Mouse (Mus musculus): Measurements from ENCODE around the gene Layn.

Layn gene

DNA sequence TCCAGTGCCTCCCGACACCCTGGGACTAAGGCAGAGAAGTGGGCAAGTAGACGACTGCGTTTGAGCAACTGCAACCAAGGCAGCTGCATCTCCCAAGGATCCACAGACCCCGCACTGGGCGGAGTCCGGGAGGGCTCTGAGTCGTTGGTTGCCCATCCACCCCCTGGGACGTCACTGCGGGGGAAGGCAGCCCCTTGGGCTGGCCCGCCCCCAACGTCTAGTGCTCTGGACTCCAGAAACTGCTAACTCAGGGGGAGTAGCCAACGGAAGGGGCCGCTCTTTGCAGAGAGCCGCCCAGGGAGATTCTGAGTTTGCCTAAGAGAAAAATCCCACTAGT is at the start of gene Layn:
TSS of gene Layn (minus strand) at position 116 of the 337 bp plus-strand sequence.
- no peak for TF ChIP-seq GATA4 (IDR thresholded peaks at IDR 0.05; ENCODE audit: insufficient replicate concordance, low read length)

DNA sequence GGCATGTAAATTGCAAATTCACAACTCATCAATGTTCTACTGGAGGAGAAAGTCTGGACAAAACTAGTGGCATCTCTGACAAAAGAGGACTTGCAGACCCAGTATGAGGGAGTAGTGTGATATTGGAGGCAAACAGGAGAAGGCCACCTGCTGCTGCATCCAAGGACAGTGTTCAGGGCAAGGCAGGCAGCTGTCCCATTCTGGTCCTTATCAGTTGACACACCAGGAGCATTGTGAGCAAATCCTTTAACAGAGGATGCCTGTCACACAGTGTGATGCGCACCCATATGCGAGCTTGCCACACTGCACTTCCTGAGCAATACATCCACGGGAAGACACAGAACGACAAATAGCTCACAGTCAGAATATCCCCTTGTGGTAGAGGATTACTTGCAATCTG is 37.9 kb upstream of the Layn start:
- no peak for TF ChIP-seq GATA4 (IDR thresholded peaks at IDR 0.05; ENCODE audit: insufficient replicate concordance, low read length)

DNA sequence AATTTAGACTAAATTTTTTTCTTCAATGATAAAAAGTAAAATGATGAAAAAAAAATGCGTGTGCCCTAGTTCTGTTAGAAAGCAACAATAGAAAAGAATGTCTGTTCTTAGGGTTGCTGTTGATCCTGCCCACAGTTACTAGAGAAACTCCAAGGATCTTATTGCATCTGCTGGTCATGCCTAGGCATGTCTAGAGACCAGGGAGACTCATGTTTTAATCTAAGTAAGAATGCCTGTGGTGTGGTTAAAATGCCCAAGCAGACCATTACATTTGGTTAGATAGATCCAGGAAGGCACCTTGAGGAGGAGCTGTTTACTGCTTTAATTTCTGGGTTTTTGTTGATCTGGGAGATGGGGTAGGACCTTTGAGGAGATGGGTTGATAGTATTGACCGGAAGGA is 28.9 kb upstream of the Layn start:
- no peak for TF ChIP-seq GATA4 (IDR thresholded peaks at IDR 0.05; ENCODE audit: insufficient replicate concordance, low read length)

DNA sequence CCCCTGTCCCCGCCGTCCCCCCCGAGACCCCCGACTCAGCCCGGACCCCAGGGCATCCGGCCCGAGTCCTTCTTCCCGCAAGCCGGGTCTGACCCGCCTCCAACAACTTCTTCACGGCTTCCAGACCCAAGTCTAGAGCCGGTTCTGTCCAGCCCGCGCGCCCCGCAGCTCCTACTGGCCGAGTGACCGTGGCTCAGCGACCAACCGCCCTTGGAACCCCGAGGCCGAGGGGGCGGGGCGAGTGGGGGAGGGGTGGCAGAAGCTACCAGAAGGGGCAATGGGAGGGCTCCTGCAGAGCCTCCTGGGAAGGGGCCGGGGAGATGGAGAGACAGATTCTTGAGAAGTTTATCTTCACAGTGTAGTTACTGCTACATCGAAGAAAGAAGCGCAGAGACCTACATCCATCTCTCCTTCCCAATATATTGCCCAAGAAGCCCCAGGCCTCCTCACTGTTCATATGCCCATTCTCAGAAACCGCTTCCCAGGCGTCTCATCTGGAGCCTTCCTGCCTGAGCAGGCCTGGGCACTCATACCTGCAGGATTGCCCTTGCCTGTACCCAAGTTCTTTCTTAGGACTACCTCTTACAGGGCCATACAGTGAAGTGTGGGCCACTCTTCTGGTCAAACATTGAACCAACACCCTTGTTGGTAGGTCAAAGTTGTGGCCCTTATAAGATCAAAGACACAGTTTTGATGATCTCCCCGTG is 27.1 kb upstream of the Layn start:
- TF ChIP-seq GATA4 (IDR thresholded peaks at IDR 0.05; ENCODE audit: insufficient replicate concordance, low read length) = no peak

DNA sequence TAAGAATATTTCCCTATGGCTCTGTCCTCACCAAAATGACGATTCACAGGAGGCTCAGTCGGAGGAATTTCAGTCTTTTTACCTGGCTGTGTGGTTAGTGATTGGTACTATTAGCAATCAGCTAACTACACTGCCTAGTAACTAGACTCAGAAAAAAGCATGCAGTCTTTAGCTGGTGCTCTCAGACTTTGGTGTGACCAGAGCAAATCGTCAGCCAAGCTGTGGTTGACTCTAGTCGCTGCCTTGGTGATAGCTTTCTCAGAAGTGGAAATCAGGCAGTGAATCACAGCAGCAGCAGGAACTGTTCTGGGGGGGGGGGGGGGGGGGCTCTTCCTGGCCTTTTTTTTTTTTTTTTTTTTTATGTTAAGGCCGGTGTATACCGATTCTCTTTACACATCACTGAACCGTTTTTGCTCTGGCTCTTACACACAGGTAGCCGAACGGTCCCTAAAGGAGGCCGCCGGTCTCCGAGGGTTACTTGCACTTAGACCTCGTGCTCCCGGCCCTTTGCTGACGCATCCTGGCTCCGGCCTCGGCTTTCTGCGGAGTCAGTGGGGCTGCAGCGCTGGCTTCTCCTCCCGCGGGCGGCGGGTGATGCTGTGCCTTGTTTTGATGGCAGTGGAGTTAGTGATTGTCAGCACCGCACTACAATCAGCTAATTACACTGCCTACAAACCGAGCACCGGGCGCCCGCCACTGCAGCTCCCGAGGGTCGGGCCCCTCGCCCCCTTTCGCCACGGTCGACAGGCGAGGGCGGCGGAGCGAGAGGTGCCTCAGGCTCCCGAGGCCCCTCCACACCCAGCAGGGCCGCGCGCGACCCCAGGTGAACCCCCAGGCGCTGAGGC is 26.3 kb upstream of the Layn start:
- no peak for TF ChIP-seq GATA4 (IDR thresholded peaks at IDR 0.05; ENCODE audit: insufficient replicate concordance, low read length)

DNA sequence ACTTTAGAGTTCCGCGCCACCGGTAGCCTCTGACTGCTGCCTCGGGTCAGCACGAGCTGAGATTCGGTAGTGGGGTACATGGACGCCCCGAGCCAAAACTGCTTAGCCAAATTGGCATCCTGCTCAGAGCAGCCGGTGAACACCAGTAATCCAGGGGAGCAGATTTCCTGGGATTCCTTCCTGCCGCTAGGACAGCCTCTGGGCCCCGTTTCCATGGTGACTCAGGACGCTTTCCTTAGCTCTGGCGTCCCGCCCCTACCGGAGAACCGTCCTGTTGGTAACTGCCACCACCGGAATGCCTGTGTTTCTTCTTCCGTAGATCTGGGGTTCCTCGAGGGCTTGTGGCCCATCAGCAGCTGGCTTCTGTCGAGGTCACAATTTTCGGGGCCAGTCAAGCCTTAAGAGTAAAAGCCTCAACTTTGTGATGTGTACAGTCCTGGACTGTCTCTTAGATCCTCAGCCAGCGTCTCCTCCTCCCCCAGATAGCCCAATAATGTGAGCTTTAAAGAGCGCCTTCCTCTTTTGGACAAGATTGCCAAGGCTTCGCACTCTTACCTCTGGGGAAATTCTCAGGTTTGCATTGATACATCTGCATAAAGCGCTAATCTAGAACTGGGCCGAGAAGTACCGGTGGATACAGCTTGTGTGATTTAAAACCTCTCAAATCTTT is 25.0 kb upstream of the Layn start, which contains the start of gene 4833427G06Rik:
TSS of gene 4833427G06Rik (minus strand) at position 323 of the 670 bp plus-strand sequence.
- no peak for TF ChIP-seq GATA4 (IDR thresholded peaks at IDR 0.05; ENCODE audit: insufficient replicate concordance, low read length)

DNA sequence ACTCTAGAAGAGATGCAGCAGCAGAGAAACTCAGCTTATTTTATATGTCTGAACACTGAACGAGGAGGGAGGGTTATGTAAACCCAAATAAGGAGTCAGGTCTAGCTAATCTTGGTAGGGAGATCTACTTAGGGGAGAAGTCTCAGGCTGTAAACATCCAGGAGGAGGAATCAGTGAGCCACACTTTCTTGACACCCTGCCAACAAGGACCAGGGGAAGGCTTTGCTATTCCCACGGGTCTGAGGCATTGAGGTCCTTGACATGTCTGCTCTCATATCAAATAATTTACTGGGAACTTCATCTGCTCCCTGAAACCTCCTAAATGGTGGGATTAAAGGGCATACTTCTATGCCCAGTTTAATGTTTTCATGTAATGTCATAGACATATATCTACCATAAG is 19.4 kb upstream of the Layn start:
- no peak for TF ChIP-seq GATA4 (IDR thresholded peaks at IDR 0.05; ENCODE audit: insufficient replicate concordance, low read length)

DNA sequence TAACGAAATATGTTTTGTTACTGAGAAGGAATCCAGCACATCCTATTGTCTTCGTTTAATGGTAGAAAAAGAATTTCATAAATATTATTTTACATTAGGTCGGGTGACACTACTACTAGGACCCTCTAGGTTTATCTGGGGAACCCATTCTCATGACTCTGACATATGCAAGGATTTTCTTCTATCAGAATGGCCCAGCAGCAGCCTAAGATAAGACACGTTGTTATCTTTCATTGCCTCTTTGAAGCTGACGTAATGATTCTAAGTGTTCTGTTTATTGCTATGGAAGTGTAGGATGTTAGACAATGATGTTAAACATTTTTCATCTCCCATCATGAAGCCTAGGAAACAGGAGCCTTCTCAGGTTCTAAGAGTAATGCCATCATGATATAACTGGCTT is 16.8 kb upstream of the Layn start:
- TF ChIP-seq GATA4 (IDR thresholded peaks at IDR 0.05; ENCODE audit: insufficient replicate concordance, low read length) = no peak

DNA sequence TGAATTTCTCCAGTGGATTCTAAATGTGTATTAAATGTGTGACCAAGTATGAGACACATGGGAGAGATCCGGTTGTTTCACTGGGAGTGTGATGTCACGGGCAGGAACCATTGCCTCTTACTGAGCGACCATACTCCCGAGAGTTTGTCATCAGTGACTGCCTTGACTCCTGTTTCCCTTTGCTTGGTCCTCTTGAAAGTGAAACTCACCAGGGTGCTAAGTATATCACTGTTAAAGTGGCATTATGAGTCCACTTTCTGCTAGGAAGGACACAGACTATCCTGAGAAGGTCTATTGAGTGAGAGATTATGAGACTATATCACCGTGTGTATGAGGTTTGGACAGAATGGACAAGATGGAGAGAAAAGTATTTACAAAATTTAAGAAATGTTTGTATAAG is 4.7 kb upstream of the Layn start:
- no peak for TF ChIP-seq GATA4 (IDR thresholded peaks at IDR 0.05; ENCODE audit: insufficient replicate concordance, low read length)

DNA sequence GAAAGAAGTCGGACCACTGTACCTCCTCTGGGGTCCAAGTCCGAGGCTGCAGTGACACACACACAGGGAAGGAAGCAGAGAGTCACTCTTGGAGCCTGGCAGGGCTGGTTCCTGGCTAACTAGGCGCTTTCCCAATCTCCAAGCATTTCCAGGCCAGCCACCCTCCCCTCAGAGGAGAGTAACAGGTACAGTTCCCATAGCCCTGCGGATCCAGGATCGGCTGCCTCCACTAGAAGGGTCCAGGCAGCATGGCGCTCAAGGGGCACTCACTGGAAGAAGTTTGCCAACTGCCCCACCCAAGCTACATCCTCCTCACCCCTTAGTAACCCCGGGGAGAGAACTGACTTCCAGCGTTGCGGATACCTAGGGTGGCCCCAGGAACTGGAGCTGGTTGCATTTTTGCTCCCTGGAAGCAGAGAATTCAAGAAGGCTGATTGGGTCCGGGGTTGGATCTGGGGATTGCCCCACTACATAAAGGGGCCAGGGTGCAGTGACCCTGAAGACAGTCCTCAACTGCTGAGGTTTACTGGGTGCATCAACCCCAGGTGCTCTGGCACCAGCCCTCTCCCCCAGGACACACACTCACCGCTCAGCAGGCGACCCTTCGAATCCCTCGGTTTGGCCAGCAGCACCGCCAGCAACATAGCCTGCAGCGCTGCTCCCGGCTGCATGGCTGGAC is 455 bp downstream of the Layn start:
- TF ChIP-seq GATA4 (IDR thresholded peaks at IDR 0.05; ENCODE audit: insufficient replicate concordance, low read length) = no peak

DNA sequence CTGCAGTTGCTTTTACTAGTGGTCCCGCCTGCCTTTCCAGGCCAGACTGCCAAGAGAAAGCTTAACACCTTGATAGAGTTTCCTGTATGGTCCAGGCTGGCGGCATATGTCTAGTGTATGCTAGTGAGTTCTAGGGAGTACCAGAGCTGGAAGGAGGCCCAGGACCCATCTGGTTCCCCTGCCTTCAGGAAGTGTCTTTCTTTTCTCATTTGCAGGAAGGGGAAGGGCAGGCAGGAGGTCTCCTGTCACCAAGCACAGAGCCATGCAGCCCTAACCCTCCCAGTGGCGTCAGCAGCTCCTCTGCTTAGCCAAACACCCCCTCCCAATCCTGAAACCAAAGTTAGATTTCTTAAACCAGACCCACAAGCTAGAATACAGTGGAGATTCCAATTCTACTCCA is 1.1 kb downstream of the Layn start:
- TF ChIP-seq GATA4 (IDR thresholded peaks at IDR 0.05; ENCODE audit: insufficient replicate concordance, low read length) = no peak

DNA sequence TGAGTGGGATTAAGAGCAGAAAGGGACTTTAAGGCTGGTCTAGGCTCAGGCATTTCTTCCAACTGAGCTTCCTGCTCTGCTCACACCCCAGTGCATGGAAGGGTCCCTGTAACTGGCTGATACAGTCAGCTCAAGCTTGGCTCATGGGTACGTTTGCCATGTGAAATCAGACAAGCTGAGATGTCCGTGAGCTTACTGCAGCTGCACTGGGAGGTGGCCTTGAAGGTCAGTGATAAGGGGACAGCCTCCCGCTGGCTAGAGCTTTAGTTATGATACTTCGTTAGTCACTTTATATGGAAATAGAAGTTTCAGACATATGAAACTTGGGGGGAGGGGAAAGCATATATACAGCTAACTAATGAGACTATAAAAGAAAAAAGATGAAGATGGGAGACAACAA is 6.1 kb downstream of the Layn start:
- TF ChIP-seq GATA4 (IDR thresholded peaks at IDR 0.05; ENCODE audit: insufficient replicate concordance, low read length) = no peak

DNA sequence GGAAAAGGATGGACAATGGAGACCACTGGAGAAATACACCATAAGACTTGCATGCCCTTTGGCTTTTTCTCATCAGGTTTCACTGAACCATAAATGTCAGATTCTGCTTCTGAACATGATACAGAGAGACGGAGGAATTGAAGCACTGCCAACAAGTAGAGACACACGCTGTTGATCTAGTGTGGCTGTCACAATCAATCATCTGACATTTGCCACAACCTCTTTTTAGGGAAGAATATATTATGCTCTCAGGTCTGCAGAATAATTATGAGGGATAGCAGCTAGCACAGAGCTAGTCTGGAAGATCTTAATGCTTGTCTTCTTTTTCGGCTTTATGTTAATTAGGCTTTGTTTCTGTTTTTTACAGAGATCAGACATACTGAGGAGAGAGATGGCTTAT is 8.7 kb downstream of the Layn start:
- no peak for TF ChIP-seq GATA4 (IDR thresholded peaks at IDR 0.05; ENCODE audit: insufficient replicate concordance, low read length)

DNA sequence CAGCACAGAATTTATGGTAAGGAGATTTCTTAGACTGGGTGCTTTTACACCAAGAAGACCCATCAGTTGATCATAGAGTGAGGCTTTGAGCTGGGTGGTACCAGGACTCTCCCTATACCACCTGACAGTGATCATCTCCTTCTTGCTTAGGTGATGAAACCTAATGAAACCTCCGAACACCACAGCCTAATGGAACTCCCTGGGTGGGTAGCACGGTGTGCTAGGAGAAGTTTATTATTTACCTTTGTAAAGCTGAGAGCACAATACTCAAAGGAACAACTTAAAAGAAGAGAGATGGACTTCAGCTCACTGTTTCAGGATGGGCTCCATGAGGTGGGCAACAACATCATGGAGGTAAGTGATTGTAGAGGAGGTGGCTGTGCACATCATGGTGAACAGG is 16.3 kb downstream of the Layn start, which contains the start of gene Btg4:
TSS of gene Btg4 (plus strand) at position 301 of the 400 bp plus-strand sequence.
- TF ChIP-seq GATA4 (IDR thresholded peaks at IDR 0.05; ENCODE audit: insufficient replicate concordance, low read length) = no peak

DNA sequence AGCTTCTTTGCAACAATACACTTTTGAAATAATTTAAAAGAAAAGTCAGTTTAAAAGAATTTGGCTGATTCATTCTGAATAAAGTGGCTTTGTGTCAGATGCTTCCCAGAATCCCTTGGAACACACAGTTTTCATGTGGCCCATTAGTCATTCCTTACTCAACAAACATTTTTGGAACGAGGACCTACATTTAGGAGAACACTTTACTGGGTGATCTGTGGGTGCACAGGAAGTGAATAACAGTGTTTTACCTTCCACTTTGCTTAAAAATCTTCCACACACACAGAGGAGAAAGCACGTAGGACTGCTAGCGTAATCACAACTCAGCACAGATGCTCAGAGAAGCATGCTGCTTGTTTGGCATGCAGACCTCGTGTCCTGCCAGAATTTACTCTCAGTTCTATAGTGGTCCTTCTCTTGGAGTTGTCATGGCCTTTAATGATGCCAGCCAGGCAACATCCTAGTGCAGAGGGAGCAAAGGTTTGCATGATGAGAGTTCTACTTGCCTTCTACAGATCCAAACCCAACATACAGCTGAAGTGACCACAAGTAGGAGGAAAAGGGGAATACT is 17.9 kb downstream of the Layn start:
- TF ChIP-seq GATA4 (IDR thresholded peaks at IDR 0.05; ENCODE audit: insufficient replicate concordance, low read length) = no peak

All from liver, adult (tissue).